Mouse (Mus musculus) layer of hippocampus, adult 18-20 months (tissue): Measurements from ENCODE around the gene Alox12. TPM values are rescaled to one million over a fixed set of nuclear protein-coding genes. Genes with fewer than 3 reads are reported as not detected.
A peak's percentile ranks its signal among the peaks of the same experiment; 100 is the strongest.

Experiments
- DNase-seq, 2 experiments: peaks; one replicate each; pipeline ENCODE4 v3.0.0; 2022; ENCODE audit warnings: low spot score in 2 of 2
- total RNA-seq, 2 experiments: library from RNA; stranded (reverse); gene quantifications; 2 replicates each; pipeline ENCODE4 v1.2.3; 2021

Alox12 gene
- total RNA-seq, 2 experiments from 2014 or later, result 0.15 to 0.27 TPM

DNA sequence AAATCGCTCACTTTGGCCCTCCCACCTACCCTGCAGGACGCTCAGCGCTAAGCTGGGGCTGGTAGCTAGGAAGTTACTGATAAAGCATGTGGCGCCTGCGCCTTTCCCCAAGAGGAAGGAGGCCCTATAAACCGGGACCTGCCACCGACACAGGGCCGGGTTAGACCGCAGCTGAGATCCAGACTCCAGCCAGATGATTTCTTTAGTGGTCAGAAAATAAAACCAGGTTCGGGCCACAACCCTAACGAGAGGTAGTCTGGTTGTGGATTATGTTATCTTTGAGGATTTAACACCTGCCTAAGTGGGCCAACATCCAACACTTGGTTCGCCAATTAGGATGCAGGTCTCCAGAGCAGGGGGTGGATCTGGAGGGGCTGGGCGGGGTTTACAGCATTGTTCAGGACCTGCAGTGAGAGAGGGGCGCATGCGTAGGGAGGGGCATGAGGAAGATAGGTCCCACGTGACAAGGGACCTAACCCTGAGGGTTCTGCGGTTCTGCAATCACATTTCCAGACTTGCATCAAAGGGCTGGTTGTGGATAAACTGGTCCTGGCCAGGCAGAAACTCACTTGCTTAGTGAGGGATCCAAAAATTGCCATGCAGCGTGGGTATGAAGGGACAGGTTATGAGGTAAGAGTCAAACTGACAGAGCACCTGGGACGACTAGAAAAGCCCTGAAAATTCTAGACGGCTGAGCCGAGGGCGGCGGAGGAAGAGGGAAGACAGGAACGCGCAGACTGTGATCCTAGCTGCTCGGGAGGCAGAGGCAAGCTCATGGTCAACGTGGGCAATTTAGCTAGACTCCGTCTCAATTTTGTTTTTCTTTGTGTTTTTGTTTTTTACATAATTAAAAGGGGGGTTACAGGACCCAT lies 34.2 kb downstream of the Alox12 start, which contains the start of gene Slc16a13:
Gene Slc16a13, minus strand, starts transcription at position 334 of the 872 bp plus-strand sequence.
- peak; percentile 93 to 97 for DNase-seq

DNA sequence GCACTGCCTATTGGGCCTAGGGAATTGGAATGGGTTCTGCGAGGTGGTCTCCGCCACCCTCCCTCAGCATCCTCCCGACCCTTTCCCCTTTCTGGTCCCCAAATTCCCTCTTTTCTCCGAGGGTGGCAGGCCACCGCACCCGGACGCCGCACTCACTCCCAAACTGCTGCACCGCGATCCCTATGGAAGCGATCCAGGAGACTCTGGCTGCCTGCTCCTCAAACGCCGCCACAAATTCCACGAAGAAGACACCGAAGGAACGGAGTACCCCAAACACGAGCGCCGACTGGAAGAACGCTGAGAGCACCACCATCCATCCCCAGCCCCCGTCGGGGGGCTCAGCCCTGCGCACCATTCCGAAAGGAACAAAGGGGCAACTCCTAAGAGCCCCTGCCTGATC lies 34.8 kb downstream of the Alox12 start:
- no peak for DNase-seq

DNA sequence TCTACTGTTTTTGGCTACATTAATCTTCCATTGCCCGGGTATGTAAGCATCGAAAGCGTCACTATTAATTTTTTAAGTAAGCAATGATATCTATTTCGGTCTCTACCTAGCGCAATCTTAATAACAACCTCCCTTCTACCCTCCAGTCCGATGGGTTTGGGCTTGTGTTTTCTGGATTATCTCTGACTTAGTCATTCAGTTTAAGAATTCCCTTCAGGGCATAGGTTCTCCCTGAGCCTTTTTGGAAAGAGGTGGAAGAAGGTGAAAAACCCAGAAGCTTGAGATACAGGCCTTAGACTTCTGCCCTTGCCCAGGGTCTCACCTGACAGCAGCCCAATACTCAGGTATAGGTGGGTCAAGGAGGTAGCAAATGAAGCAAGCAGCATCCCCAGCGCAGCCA lies 35.3 kb downstream of the Alox12 start:
- no peak for DNase-seq

DNA sequence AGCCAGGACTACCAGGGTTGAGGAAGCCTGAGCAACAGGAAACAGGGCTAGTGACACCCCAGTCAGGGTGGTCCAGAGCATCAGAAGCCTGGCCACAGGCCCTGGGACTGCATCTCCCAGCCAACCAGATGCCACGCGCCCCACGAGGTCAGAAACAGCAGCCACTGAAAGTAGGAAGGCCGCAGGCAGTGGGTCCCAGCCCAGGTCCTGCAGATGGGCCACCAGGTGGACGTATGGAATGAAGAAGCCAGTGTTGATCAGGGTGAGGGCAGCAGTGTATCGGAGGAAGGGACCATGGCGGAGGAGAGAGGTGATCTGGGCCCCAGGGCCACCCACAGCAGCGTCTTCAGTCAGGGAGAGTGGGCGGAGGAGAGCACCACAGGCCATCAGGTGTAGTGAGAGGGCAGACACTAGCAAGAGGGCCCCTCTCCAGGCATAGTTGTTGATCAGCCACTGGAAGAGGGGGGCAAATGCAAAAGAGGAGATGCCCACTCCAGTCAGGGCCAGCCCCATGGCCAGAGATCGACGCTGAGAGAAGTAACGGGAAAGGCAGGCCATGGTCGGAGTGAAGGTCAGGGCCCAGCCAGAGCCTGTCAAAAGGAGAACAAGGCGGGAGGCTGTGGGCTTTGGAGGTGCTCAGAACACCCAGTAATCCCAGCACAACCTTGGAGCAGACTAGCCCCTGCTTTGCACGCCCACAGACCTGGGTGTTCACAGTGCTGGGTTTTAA lies 36.2 kb downstream of the Alox12 start:
- DNase-seq, result no peak

DNA sequence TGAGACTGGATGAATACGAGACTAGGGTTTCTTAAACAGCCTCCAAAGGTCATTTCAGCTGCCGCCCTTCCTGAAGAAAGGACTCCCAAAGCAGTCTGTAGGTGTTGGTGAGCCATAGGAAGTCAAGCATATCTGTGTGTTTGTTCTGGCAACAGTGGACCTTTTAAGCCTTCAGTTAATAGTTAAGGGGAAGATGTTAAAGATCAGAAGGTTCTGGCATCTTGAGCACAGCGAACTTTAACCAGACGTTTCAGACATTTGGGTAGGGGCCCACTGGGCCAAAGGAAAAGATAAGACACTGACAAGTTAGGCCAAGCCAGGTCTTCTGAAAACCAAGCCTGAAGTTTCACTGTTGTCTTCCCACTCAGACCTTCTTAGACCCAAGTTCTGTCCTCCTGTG lies 37.1 kb downstream of the Alox12 start:
- no peak for DNase-seq

DNA sequence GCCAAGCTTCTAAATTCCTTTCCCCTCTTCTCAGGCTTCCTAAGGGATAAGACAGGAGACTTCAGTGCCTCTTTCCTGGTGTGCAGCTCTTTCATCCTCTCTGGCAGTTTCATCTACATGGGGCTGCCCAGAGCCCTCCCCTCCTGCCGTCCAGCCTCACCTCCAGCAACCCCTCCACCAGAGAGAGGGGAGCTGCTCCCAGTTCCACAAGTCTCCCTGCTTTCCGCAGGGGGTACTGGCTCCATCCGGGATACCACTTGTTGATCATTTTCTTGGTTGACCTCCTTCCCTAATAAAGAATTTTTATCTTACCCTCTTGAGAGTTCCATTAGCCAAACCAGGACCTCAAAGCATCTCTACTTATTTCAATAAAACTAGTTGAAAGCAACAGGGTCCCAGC lies 39.0 kb downstream of the Alox12 start:
- DNase-seq, result no peak

DNA sequence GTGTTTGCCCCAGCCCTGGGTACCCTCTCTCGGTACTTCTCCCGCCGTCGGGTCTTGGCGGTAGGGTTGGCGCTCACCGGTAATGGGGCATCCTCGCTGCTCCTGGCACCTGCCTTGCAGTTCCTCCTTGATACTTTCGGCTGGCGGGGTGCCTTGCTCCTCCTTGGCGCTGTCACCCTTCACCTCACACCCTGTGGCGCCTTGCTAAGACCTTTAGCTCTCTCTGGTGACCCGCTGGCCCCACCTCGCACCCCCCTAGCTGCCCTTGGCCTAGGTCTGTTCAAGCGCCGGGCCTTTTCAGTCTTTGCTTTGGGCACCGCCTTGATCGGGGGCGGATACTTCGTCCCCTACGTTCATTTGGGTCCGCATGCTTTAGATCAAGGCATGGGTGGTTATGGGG lies 39.9 kb downstream of the Alox12 start:
- no peak for DNase-seq

DNA sequence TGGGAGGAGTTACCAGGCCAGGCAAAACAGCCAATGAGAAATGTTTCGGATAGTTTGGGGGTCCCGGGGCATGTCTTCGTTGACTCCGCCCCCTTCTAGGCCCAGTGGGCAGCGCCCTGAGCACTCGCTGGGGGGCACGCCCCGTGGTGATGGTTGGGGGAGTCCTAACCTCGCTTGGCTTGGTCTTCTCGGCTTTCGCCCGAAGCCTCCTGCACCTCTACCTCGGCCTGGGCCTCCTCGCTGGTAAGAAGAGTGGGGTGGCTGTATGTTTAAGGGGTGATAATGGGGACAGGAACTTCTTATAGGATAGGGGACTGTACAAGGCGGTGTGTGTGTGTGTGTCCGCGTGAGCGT lies 40.3 kb downstream of the Alox12 start:
- DNase-seq, result no peak

DNA sequence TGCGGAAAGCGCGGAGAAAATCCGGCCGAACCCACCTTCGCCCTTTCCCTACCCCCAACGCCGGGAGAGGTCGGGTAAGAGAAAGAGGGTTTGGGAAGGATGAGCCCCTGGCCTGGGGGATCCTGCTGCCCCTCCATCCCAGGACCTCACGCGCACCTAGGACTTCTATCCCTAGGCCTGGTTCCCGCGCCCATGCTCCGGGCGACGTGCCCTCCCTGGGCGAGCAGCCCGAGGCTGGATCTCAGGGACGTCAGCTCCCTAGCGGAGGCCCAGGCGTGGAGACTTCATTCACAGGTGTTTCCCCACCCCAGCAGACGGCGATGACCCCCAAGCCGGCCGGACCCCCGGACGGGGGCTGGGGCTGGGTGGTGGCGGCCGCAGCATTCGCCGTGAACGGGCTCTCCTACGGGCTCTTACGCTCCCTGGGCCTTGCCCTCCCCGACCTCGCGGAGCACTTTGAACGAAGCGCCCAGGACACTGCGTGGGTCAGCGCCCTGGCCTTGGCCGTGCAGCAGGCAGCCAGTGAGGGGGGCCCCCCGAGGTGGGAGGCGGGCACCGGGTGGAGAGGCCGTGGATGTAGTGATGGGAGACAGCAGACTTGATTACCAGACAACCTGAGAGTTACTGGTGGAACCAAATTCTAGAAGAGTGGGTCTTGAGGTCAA lies 40.8 kb downstream of the Alox12 start:
- DNase-seq, result no peak

DNA sequence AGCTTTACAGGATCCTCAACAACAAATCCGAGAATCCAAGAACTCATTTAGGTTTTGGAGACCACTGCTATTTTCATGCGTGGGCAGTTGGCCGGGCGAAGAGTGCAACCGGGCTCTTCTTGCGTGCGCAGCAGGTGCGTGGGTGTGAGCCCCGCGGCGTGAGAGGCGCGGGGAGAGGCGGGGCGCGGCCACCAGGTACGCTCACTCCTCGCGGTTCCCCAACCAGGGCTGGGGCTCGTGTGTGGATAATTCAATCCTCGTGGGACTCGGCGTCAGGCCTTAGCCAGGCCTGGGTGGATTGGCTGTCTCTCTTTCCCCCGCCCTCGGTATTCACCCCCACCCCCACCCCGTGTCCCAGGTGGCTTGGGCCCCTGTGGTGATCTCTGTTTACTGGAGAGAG lies 41.4 kb downstream of the Alox12 start:
- DNase-seq, result peak in 1 of 2 experiments; percentile 49

DNA sequence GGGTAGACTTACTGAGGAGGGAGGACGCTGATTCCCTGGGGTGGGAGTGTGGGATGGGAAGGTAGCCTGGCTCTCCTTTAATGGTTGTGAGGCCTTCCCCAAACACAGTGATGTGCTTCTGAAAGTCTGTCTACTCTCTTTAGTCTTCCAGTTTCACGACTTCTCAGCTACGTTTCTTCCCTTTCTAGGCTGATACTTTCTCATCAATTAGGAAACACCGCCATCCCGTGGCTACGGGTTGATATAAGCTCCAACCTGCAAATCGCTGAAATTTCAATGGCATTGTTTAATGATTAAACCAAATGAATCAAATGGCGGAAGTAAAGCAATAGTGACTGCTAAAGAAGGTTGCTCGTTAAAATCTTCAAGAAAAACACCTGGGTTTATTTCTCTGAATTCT lies 42.3 kb downstream of the Alox12 start:
- peak in 1 of 2 experiments; percentile 87 for DNase-seq

DNA sequence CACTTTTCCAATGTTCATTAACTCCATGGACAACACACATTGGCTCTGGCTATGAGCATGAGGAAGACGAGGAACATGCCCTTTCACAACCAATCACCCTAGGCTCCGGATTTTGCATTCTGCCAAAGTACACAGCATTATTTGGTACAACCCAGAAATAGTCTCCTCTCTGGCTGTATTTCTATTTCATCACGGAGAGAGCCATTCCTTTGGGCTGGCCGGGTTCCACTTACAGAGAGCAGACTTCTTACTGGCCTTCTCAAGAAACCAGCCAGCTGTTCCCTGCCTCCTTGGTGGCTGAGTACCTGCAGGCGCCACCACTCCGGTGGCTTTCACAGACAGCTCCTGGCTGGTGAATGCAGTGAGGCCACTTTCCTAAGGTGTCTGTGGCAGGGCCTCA lies 42.7 kb downstream of the Alox12 start, which contains the start of gene Slc16a11:
Gene Slc16a11, plus strand, starts transcription at position 330 of the 400 bp plus-strand sequence.
- DNase-seq, result no peak

DNA sequence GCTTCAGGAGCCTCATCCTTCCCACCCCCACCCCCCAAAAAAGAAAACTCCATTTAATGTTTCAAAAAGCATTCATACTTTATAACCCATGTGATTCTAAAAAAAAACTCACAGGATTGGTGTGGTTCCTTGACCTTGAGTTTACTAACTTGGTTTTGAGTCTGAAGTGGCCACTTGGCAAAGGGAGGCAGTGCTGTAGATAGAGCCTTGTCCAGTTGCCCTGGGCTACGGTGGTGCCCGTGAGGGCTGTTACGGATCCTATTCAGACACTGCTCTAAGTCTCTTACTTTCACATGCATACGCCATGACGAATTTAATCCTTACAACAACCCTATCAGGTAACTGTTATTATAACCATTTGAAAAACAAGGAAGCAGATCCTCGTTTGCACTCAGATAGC lies 43.2 kb downstream of the Alox12 start:
- no peak for DNase-seq

DNA sequence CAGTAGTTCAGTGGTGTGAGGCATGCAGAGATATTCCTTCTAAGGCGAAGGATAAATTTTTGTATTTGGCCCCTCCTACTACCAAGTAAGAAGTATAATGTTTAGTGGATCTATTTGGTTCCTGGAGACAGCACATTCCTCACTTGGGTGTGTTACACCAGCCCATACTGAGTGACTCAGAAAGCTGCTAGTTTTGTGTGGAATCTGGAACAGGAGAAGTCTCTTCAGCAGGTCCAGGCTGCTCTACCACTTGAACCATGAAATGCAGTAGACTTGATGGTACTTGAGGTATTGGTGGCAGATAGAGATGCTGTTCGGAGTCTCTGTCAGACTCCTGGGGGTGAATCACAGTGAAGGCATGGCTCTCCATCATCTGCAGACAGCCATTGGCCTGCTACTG lies 44.5 kb downstream of the Alox12 start:
- DNase-seq, result no peak

DNA sequence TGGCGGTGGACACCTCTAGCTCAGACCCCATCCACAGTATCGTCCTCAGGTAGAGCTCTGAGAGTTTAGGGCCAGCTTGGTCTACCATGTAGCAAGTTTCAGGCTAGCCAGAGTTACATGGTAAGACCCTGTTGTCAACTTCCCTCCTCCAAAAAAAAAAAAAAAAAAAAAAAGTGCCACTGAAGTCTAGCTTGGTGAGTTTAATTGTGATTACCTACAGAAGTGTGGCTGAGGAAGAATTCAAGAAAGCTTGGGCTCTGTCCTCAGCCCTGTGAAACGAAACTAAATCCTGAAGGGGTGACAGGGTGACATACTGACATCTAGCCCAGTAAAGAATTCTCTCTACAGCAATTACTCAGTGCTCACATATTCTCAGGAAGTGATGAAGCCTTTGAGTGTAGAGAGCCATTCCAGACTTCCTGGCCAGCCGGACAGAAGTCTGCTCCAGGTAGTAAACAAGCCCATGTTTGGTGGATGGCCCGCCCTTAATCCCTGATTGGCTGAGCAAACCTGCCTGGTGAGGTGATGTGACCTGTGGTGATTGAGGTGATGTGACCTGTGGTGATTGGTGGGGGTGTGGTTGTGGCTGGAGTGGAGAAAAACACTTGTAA lies 46.3 kb downstream of the Alox12 start:
- DNase-seq, result no peak

DNA sequence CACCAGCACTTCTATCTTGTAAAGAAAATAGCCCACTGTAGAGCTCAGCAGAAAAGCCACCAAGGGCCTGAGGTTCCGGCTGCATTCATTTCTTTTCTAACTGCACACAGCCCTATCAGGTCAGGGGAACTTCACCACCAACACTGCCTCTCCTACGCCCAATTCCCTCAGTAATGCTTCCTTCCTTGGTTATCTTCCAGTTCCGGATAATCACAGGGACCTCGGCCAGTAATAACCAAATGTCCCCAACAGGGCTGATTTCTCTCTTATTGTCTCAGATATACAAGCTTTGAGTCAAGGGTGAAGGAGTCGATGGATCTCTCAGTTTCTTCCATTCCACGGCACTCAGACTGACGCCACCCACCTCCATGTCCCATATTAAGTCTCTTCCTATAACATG lies 47.9 kb downstream of the Alox12 start:
- no peak for DNase-seq

DNA sequence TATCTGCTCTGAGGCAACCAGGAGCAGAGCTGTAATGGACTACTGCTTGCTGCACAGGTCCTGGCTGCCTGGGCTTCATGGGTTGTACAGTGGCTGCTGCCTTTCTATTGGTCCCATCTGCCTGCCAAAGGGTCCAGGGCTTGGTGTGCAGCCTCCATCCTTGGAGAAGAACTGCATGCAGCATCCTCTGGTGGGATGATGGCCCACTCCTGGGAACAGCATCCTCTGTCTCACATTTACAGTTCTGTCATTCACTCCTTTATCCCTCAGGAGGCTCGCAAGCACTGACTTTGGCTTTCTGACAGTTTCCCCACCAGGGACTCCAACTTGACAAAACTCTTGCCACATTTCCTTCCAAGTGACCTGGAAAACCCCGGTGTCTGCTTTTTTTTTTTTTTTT lies 48.4 kb downstream of the Alox12 start:
- DNase-seq, result no peak

DNA sequence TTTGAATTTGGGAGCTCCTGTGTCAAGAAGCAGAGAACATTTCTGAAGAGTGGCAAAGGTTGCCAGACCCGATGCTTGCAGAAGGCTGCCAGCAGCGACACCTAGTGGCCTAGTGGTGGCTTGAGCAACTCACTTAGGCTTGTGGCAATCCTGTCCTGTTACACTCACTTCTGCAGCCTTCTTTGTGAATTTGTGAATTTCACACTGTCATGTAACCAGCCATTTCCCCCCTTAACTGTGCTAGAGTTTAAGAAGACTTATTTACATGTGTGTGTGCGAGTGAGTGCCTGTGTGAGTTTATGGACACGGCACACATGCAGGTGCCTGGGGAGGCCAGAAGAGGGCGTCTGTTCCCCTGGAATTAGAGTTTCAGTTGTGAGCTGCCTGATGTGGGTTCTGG lies 53.5 kb downstream of the Alox12 start:
- peak in 1 of 2 experiments; percentile 80 for DNase-seq

DNA sequence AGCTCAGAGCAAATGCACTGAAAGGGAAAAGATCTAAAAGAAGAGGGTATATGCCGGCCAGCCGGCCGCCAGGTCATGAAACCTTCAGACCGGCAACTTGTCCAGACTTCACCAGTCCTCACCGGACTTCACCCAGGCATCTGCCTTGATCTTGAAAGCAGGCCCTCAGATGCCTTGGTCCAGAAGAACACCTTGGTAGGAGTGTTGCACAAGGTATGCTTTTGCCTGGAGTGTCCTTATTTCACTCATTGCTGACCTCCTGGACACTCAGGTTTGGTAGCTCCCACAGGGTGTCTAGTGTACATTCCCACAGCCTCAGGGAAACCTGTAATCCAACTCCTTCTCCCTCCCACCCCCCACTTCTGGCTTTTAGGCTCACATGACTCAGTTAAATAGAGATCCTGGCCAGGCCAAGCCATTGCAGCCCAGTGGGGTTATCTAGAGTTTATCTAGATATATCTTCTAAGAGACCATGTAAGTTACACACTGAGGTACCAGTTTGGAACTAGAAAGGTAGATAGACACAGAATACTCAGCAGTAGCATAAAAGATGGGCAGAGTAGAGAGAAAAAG lies 55.0 kb downstream of the Alox12 start:
- no peak for DNase-seq

DNA sequence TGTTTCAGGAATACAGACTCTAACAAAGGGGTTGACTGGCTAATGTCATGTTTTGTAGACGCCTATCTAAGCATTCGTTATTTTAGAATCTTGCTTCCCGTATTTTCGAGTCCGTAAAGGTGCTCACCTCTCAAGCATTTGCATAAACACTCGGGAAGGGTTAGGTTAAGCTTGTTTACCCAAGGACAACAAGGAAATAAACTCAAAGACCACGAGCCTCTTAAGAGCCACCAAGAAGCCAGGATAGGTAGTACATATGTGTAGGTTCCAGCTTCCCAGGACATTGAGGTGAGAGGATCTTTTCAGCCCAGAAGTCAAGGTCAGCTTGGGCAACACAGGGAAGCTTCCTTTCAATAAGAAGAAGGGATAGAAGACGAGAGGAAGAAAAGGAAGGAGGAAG lies 56.0 kb downstream of the Alox12 start:
- DNase-seq, result no peak

DNA sequence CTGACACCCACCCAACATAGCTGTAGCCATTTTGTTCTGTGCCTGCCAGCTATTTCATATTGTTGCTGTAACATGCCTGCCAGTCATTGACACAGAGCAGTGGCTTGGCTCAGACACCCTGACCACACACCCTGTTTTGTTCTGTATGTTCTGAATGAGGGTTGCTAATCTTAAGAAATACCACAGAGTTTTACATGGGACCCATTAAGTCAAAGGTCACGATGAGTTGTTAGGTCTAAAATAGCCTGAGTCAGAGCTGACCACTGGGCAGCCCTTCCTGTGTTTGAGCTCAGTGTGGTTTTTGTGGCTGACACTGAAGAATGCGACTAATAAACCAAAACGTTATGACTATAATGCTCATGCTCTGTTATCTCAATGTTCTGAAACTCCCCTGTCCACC lies 56.8 kb downstream of the Alox12 start:
- no peak for DNase-seq
